ENCODE assay signal across 14 mouse cellular contexts in genomic region chr3:87659692-87660429, GRCm38 (mm10). TPM values are rescaled to one million over a fixed set of nuclear protein-coding genes. Genes with fewer than 3 reads are reported as not detected.
DNase-seq lines count a peak whose midpoint lies in the region; ATAC-seq and TF ChIP-seq lines count a peak whose summit lies in the region.
"Had no signal": no experiment of that assay in that cellular context is flagged by ENCODE, and none has a peak within 500 bp of the region (broad histone marks: within the 10 kb centered on the region; RNA-seq: fewer than 3 reads in every experiment).

No protein-coding gene starts in this region.

- 91% methylated on average over 9 of the region's 9 CpGs for WGBS in embryonic facial prominence, embryonic 12.5 days
- WGBS in embryonic facial prominence, embryonic 10.5 days: 92% methylated on average over 9 of the region's 9 CpGs
- WGBS in kidney, adult 2 months: 88% methylated on average over 9 of the region's 9 CpGs

- no peak overlapping the region for H3K4me2 ChIP-seq in embryonic facial prominence, embryonic 12.5 days (replicated peaks)
- H3K4me2 ChIP-seq: forebrain, embryonic 13.5 days had no signal

- H3K27ac ChIP-seq in embryonic facial prominence, embryonic 12.5 days: peak overlapping the region; percentile 18; the same call in 1 of the 2 replicates
- no peak overlapping the region for H3K27ac ChIP-seq in embryonic facial prominence, embryonic 10.5 days (replicated peaks)
- H3K27ac ChIP-seq in kidney, adult 2 months (ENCODE audit: insufficient read depth, low read depth, low read length): no peak overlapping the region
- H3K27ac ChIP-seq: forebrain, embryonic 13.5 days; macrophage had no signal

- H3K4me3 ChIP-seq in embryonic facial prominence, embryonic 12.5 days: no peak overlapping the region
- H3K4me3 ChIP-seq in embryonic facial prominence, embryonic 10.5 days: no peak overlapping the region
- H3K4me3 ChIP-seq in kidney, adult 2 months (ENCODE audit: insufficient read depth, low read depth, low read length): no peak overlapping the region
- H3K4me3 ChIP-seq: forebrain, embryonic 13.5 days had no signal

- ATAC-seq in embryonic facial prominence, embryonic 12.5 days (ENCODE audit: insufficient number of reproducible peaks, insufficient read depth, low FRiP score, low TSS enrichment): no peak
- ATAC-seq: forebrain, embryonic 13.5 days had no signal

- H3K27me3 ChIP-seq in embryonic facial prominence, embryonic 12.5 days: no peaks in the 10 kb centered on the region
- H3K27me3 ChIP-seq in embryonic facial prominence, embryonic 10.5 days (replicated peaks; ENCODE audit: low read depth, poor library complexity, severe bottlenecking): no peaks in the 10 kb centered on the region
- H3K27me3 ChIP-seq in kidney, adult 2 months (replicated peaks; ENCODE audit: control insufficient read depth, insufficient read depth, low read length): no peaks in the 10 kb centered on the region
- H3K27me3 ChIP-seq: forebrain, embryonic 13.5 days had no signal

- no peak for TF ChIP-seq POLR2A in kidney, adult 2 months (IDR thresholded peaks at IDR 0.05; ENCODE audit: low read depth, low read length)

- no peak for DNase-seq in embryonic facial prominence, embryonic 10.5 days (ENCODE audit: low spot score)
- peak; percentile 11 to 35 for DNase-seq in kidney, postnatal 4 days
- no peak for DNase-seq in kidney, adult 2 months
- DNase-seq in thymus, postnatal 0 days (ENCODE audit: low spot score): peak; percentile 11
- DNase-seq in thymus, postnatal 25 days: no peak
- DNase-seq in spleen, postnatal 36 days (ENCODE audit: low spot score in 2 of 2): no peak
- DNase-seq in thymus, postnatal 14 days: no peak
- DNase-seq: adrenal gland, postnatal 25 days; B cell, adult 2 months; cerebellum, adult 11 months; liver had no signal

- no peak for TF ChIP-seq CTCF in kidney, adult 2 months (conservative IDR thresholded peaks at IDR 0.05; ENCODE audit: insufficient read depth, insufficient read length, low read depth, low read length)

- no peak overlapping the region for H3K9ac ChIP-seq in embryonic facial prominence, embryonic 12.5 days
- H3K9ac ChIP-seq: forebrain, embryonic 13.5 days had no signal

- H3K9me3 ChIP-seq in embryonic facial prominence, embryonic 12.5 days: no peaks in the 10 kb centered on the region
- H3K9me3 ChIP-seq in embryonic facial prominence, embryonic 10.5 days: no peaks in the 10 kb centered on the region
- H3K9me3 ChIP-seq: forebrain, embryonic 13.5 days had no signal

- H3K36me3 ChIP-seq in embryonic facial prominence, embryonic 12.5 days: no peaks in the 10 kb centered on the region
- H3K36me3 ChIP-seq in embryonic facial prominence, embryonic 10.5 days (replicated peaks): no peaks in the 10 kb centered on the region
- H3K36me3 ChIP-seq in kidney, adult 2 months (ENCODE audit: control insufficient read depth, insufficient read depth, low read length): no peaks in the 10 kb centered on the region

- peaks cover 3% of the 10 kb centered on the region; the same call in 1 of the 2 replicates for H3K4me1 ChIP-seq in embryonic facial prominence, embryonic 12.5 days
- H3K4me1 ChIP-seq in embryonic facial prominence, embryonic 10.5 days: no peaks in the 10 kb centered on the region
- 0 out of 2 replicates have a peak, but pooled peaks cover 3% of the 10 kb centered on the region for H3K4me1 ChIP-seq in kidney, adult 2 months (ENCODE audit: control insufficient read depth, insufficient read depth, low read length)

RNA-seq across cellular contexts. Expression of gene Arhgef11, which starts 42.5 kb away (rescaled TPM):
- 21.8 and 23.5 TPM in 2 replicates for polyA plus RNA-seq in embryonic facial prominence, embryonic 12.5 days (2016; fragmentation: Nextera tagmentation; extraction: Ambion mirVana)
- polyA plus RNA-seq in embryonic facial prominence, embryonic 10.5 days (2016; fragmentation: Nextera tagmentation; extraction: Ambion mirVana): 16.0 and 16.9 TPM in 2 replicates
- polyA plus RNA-seq in kidney, adult 2 months (2012; rRNA removed): 34.7 and 35.4 TPM in 2 replicates
- polyA plus RNA-seq in thymus, postnatal 0 days (2015; fragmentation: Nextera tagmentation; extraction: Ambion mirVana): 4.0 and 4.8 TPM in 2 replicates

Comparison
In these comparisons a context has a peak if more than half of its experiments do, and no peak if none do; other contexts are left out.
1. DNase-seq: peak in kidney, postnatal 4 days (2 of 2) and thymus, postnatal 0 days (single experiment); none in embryonic facial prominence, embryonic 10.5 days (single experiment), kidney, adult 2 months (single experiment), thymus, postnatal 25 days (single experiment), spleen, postnatal 36 days (0 of 2) and thymus, postnatal 14 days (single experiment).